Mouse (Mus musculus) adipocyte (in vitro differentiated cells): Measurements from ENCODE around the gene Hlf.

Experiments
- DNase-seq: peaks from one replicate; pipeline ENCODE4 v3.0.0-alpha.2; 2016; ENCODE audit warnings: low spot score

The Hlf gene

GRCm38 (mm10) chr11:90370789-90371291, 19.9 kb downstream of the Hlf start:
- no peak for DNase-seq

- DNase-seq: no peak
Observed at GRCm38 (mm10) chr11:90370367-90370766, 20.3 kb downstream of the Hlf start.

- peak; percentile 94 for DNase-seq
Observed at GRCm38 (mm10) chr11:90369605-90370004, 21.1 kb downstream of the Hlf start.

DNA sequence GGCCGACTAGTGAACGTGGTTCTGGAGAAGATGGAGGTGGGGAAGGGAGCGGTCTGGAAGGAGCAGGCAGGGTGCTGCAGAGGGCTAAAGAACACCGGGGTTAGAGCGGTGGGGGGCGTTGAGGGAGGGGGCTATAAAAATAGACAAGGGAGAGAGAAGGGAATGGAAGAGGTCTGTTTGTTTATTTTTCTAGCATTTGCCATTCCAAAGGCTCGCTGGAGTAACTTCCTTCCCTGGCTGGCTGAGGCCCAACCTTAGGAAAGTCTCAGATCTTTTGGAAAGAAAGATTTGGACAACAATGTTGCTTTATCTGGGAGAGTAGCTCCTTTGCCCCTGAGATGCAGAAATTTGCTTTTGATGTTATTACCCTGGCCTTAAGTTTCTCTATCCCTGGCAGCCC, 21.6 kb downstream of the Hlf start:
- DNase-seq: peak; percentile 43

DNA sequence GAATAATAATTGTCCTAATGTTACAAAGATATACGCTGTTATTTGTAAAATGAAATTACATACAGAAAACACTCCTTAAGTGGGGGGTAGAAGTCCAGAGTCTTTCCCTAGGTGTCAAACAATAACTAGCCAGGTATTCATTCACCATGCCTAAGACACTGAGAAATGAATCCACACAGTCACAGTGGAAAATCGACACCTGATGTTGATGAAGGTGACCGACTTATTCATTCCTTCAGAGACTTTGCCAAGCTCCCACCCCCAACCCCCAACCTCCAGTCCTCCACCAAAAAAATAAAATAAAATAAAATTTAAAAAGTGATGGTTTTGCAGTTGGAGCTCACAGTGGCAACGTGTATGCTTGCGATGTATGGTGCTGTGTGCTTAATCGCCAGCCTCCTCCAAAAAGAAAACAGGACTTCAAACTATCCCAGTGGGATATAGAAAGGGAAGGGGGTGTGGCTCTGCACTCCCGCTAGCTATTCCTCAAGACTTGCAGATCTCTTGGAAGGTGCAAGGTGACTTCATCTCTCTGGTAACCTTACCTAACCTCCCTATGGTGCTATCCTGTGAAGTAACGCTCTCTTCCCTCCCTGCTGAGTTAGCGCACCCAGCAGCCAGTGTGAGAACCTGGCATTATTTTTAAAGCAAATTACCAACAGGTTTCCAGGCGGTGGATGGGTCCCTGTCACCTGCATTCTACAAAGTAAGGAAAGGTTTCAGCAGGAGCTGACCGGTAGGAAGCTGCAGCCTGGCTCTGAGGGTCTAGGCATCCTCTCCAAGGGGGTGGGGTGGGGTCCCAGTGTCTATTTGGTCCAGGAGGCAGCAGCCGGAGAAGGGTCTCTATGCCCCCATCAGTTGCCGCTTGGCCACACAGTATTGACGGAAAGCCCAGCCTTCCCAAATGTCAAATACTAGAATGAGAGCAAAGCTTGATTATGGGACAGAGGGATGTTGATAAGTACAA, 22.5 kb downstream of the Hlf start:
- DNase-seq: no peak

DNA sequence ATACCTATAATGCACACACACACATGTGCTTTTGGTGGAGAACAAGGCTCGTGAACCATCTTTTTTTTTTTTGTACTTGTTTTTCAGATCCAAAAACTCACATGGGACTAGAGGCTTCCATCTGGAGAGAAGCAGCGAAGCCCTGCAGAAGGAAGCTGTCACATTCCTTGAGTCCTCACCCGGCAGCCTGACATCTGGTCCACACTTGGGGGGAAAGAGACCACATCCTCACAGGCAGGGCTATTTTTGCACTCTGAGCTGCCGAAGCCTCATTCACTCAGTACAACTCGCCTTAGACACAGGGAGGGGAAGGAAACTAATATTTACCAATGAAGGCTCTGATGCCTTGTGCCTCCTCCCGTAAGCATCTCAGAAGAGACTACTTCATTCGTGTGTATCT, 25.8 kb downstream of the Hlf start:
- DNase-seq: no peak

DNA sequence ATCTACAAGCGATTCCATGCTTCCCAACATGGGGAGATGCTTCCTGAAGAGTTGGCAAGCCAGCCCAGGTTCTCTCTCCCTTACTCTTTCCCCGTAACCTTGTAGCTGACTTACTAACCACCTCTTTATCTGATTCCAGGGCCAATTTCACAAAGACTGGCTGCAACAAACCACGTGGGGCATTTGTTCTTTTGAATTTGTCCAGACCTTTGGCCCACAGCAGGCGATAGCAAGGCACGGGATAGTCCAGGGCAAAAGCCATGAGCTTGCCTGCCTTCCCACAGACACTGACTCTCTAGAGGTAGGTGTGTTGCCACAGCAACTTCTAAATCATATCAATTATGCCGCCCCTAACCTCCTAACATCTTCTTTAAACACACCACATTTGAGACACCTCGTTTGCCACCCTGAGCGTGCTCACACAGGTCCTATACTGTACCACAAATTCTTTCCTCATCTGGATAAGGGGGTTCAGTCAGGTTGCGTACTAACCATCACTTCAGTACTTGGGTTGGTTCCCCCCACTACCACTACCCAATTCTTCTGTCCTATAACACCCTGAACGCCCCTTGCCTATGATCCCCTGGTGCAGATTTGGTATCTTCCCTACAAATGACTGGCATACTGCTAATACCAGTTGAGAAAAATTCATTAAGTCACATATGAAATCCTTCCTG, 26.7 kb downstream of the Hlf start:
- DNase-seq: peak; percentile 60

- DNase-seq: peak; percentile 77
Observed at GRCm38 (mm10) chr11:90363406-90363805, 27.3 kb downstream of the Hlf start.

GRCm38 (mm10) chr11:90360536-90360935, 30.2 kb downstream of the Hlf start:
- DNase-seq: no peak

DNA sequence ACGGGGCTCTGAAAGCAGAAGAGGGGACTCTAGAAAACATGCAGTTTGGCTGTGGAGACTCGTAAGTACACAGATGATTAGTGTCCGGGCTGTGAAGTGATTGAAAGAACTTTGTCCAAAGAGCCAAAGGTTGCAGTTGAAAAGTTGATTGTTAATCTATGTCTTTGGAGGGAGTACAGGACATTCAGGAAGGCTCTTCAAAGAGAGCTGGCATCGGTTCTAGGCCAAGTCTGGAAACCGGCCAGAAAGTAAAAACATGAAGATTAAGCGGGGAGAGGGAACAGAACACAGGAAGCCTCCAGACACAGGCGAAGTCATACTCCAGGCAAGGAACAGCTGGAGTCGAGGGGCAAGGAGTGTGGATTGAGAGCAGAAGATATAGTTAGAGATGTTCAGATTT, 32.6 kb downstream of the Hlf start:
- no peak for DNase-seq

- no peak for DNase-seq
Observed at GRCm38 (mm10) chr11:90357371-90357770, 33.3 kb downstream of the Hlf start.

DNA sequence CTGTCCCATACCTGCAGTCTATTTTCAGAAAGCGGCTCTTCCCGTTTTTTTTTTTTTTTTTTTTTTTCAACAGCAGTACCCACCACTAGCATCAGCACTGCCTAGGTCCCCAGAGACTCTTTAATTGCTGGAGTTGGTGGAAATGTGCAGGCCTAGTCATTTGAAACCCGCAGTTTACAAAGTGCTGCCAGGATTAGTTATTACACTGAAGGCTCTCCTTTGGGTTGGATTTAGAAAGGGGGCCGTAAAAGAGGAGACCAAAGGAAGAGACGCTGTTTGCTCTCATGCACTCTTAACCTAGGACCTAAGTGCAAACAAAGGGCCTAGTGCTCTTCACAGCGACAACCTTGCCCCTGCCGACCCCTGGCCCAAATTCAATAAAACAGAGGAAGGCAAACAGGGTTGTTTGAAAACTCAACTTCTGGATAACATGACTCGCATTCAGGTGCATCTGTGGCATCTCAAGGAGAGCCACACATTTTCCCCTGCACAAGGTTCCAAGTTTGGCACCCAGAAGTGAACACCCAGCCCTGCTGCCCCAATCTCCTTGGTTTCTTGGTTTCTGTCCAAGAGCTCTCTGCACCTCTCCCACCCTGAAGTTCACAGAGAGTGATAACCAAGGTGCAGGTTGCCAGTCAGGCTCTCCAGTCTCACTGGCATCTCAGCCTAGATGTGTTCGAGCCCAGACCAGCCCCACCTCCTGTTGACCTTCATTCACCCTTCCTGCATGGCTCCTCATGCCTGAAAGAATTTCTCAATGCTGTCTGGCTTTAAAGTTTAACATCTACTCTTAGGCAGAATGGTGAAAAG, 34.0 kb downstream of the Hlf start:
- DNase-seq: no peak

- DNase-seq: no peak
Observed at GRCm38 (mm10) chr11:90356036-90356435, 34.7 kb downstream of the Hlf start.

GRCm38 (mm10) chr11:90355270-90355681, 35.4 kb downstream of the Hlf start:
- DNase-seq: peak; percentile 99

GRCm38 (mm10) chr11:90352696-90353095, 38.0 kb downstream of the Hlf start:
- no peak for DNase-seq

DNA sequence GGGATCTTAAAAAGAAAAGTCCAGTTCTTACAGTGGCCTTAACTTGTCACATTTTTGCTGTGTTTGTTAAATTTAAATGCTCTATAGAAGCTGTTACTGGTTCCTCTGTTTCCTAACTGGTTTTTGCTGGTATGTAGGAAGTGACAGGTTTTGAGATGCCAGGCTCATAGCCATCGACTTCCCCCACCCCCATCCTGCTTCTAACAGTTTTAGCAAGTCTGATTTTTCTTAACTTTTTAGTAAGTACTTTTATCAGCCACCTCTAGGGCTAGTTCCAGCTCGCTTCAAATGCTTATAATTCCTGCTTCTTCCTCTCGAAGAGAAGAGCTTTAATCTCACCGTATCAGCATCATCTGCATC, 40.6 kb downstream of the Hlf start:
- no peak for DNase-seq

GRCm38 (mm10) chr11:90349486-90350152, 41.1 kb downstream of the Hlf start:
- DNase-seq: no peak

GRCm38 (mm10) chr11:90347667-90348459, 42.8 kb downstream of the Hlf start:
- DNase-seq: no peak

- DNase-seq: no peak
Observed at GRCm38 (mm10) chr11:90345746-90346145, 44.9 kb downstream of the Hlf start.

DNA sequence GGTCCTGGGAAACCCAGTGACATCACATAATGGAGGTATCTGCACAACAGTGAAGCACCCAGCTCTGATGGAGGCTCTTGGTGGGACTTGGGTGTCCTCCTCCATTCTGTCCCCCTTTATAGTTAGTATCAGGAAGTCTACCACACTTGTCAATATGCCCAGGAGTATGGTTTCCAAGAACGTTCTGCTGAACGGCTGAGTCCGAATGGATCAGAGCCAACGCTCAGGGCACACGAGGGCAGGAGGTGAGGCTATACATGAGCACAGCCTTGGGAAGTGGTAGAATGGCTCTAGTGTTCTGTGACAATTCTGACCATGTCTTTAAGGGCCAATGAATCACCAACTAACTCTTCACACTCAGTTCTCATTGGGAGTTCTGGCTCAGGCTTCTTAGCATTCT, 47.8 kb downstream of the Hlf start:
- no peak for DNase-seq

GRCm38 (mm10) chr11:90342267-90342666, 48.4 kb downstream of the Hlf start:
- no peak for DNase-seq
